Mouse (Mus musculus) heart, postnatal 0 days (tissue): Measurements from ENCODE around the gene Btbd7. TPM values are rescaled to one million over a fixed set of nuclear protein-coding genes. Genes with fewer than 3 reads are reported as not detected.

Source experiments
- ATAC-seq: fragments of 200-750 bp; cut with Nextera tagmentation; 2 replicates; pipeline ENCODE4 v1.8.0; 2017; ENCODE audit warnings: low read depth, moderate number of reproducible peaks, moderate library complexity; ENCODE audit not compliant: insufficient read depth
- DNase-seq: peaks from one replicate; pipeline ENCODE4 v3.0.0-alpha.2; 2016; ENCODE audit warnings: low spot score
- H3K27ac ChIP-seq: fragments of 300-500 bp; sonication (generic); 2 replicates; pipeline ENCODE4 v1.5.1; 2014; ENCODE audit warnings: low read depth, mild to moderate bottlenecking
- H3K27me3 ChIP-seq: fragments of 300-500 bp; sonication (generic); 2 replicates; pipeline ENCODE4 v1.6.1; 2014; ENCODE audit warnings: low read length, mixed read lengths; ENCODE audit not compliant: control insufficient read depth, insufficient read depth
- H3K36me3 ChIP-seq: fragments of 300-500 bp; sonication (generic); replicated peaks from 2 replicates; pipeline ENCODE4 v1.6.1; 2014; ENCODE audit warnings: low read length, mixed read lengths; ENCODE audit not compliant: control insufficient read depth, insufficient read depth
- H3K4me1 ChIP-seq: fragments of 300-500 bp; sonication (generic); 2 replicates; pipeline ENCODE4 v1.6.1; 2014; ENCODE audit warnings: antibody characterized with exemption; ENCODE audit not compliant: control insufficient read depth, insufficient read depth
- H3K4me2 ChIP-seq: fragments of 300-500 bp; sonication (generic); 2 replicates; pipeline ENCODE4 v1.6.1; 2014; ENCODE audit warnings: low read depth, mild to moderate bottlenecking, low read length, moderate library complexity
- H3K4me3 ChIP-seq: fragments of 300-500 bp; sonication (generic); 2 replicates; pipeline ENCODE4 v1.5.1; 2014; ENCODE audit warnings: low read depth, low read length
- H3K9ac ChIP-seq: fragments of 300-500 bp; sonication (generic); replicated peaks from 2 replicates; pipeline ENCODE4 v1.6.1; 2014; ENCODE audit warnings: low read depth, low read length, mixed read lengths
- H3K9me3 ChIP-seq: fragments of 300-500 bp; sonication (generic); replicated peaks from 2 replicates; pipeline ENCODE4 v1.6.1; 2016; ENCODE audit warnings: low read length; ENCODE audit not compliant: control insufficient read depth
- CTCF ChIP-seq: IDR thresholded peaks from 2 replicates; pipeline ENCODE4 v1.5.1; 2016; ENCODE audit warnings: antibody characterized with exemption, control low read depth, low read depth
- EP300 ChIP-seq: IDR thresholded peaks from 2 replicates; pipeline ENCODE4 v1.6.1; 2016; ENCODE audit warnings: antibody characterized with exemption, low read depth
- WGBS: fragments of 180-500 bp; shearing (Covaris S2); extraction: QIAGEN DNeasy Blood & Tissue Kit; methylation state at CpG from one replicate; pipeline ENCODE4 v1.1.7; 2014; 5-methylcytosine and 5-hydroxymethylcytosine counted together
- polyA plus RNA-seq: library from polyadenylated mRNA; unstranded; fragments of >200 nt; fragmentation: Nextera tagmentation; extraction: Ambion mirVana; gene quantifications from 2 replicates; pipeline ENCODE4 v1.2.1, GENCODE M21; 2015
- total RNA-seq: library from RNA; depleted of rRNA; stranded (reverse); fragments of >200 nt; gene quantifications from 2 replicates; pipeline ENCODE4 v1.2.3, GENCODE M21; 2014; ENCODE audit warnings: low replicate concordance

The Btbd7 gene
- total and polyA plus RNA-seq, 2 experiments from 2014 or later: 8.4 to 31.3 TPM

- no peak overlapping the region for H3K4me2 ChIP-seq
- H3K27me3 ChIP-seq: no peaks in the 10 kb centered on the region
- H3K4me3 ChIP-seq: no peak overlapping the region
- DNase-seq: no peak
- H3K27ac ChIP-seq: no peak overlapping the region
- whole genome bisulfite sequencing: 79% methylated on average over 1 of the region's 1 CpGs
- TF ChIP-seq EP300 (no peak), CTCF (no peak)
- H3K4me1 ChIP-seq: no peaks in the 10 kb centered on the region
- H3K9me3 ChIP-seq: no peaks in the 10 kb centered on the region
- H3K9ac ChIP-seq: no peak overlapping the region
- no peak for ATAC-seq
- H3K36me3 ChIP-seq: peaks cover 18% of the 10 kb centered on the region
Observed at GRCm38 (mm10) chr12:102814858-102815257, 63.4 kb downstream of the Btbd7 start.

GRCm38 (mm10) chr12:102799528-102799927 is 78.7 kb downstream of the Btbd7 start:
- no peak overlapping the region for H3K4me2 ChIP-seq
- peaks cover 16% of the 10 kb centered on the region; the same call in 1 of the 2 replicates for H3K36me3 ChIP-seq
- ATAC-seq: no peak
- WGBS: 95% methylated on average over 2 of the region's 2 CpGs
- H3K4me1 ChIP-seq: no peaks in the 10 kb centered on the region
- no peak overlapping the region for H3K27ac ChIP-seq
- H3K4me3 ChIP-seq: no peak overlapping the region
- H3K9ac ChIP-seq: no peak overlapping the region
- DNase-seq: no peak
- no peaks in the 10 kb centered on the region for H3K27me3 ChIP-seq
- H3K9me3 ChIP-seq: no peaks in the 10 kb centered on the region
- TF ChIP-seq CTCF: no peak
- no peak for TF ChIP-seq EP300

- no peak for ATAC-seq
- TF ChIP-seq EP300 (no peak), CTCF (no peak)
- WGBS: 89% methylated on average over 7 of the region's 7 CpGs
- no peak overlapping the region for H3K9ac ChIP-seq
- H3K4me2 ChIP-seq: no peak overlapping the region
- H3K27me3 ChIP-seq: no peaks in the 10 kb centered on the region
- DNase-seq: no peak
- H3K9me3 ChIP-seq: no peaks in the 10 kb centered on the region
- no peak overlapping the region for H3K4me3 ChIP-seq
- peaks cover 73% of the 10 kb centered on the region for H3K36me3 ChIP-seq
- no peak overlapping the region for H3K27ac ChIP-seq
- H3K4me1 ChIP-seq: no peaks in the 10 kb centered on the region
Observed at GRCm38 (mm10) chr12:102787927-102788326, 90.3 kb downstream of the Btbd7 start.

GRCm38 (mm10) chr12:102785593-102785985 is 92.7 kb downstream of the Btbd7 start:
- DNase-seq (no peak), ATAC-seq (no peak)
- peaks cover 66% of the 10 kb centered on the region for H3K36me3 ChIP-seq
- H3K4me1 ChIP-seq: no peaks in the 10 kb centered on the region
- WGBS: 83% methylated on average over 5 of the region's 5 CpGs
- H3K9me3 ChIP-seq: no peaks in the 10 kb centered on the region
- H3K4me3 ChIP-seq: no peak overlapping the region
- H3K27me3 ChIP-seq: no peaks in the 10 kb centered on the region
- no peak overlapping the region for H3K9ac ChIP-seq
- H3K4me2 ChIP-seq: no peak overlapping the region
- TF ChIP-seq CTCF: no peak
- TF ChIP-seq EP300: no peak
- no peak overlapping the region for H3K27ac ChIP-seq

GRCm38 (mm10) chr12:102784899-102785592 is 93.2 kb downstream of the Btbd7 start:
- Histone ChIP-seq H3K4me3 (no peak overlapping the region), H3K4me2 (no peak overlapping the region), H3K27ac (no peak overlapping the region), H3K36me3 (peaks cover 60% of the 10 kb centered on the region), H3K27me3 (no peaks in the 10 kb centered on the region), H3K4me1 (no peaks in the 10 kb centered on the region), H3K9ac (no peak overlapping the region), H3K9me3 (no peaks in the 10 kb centered on the region)
- no peak for TF ChIP-seq CTCF
- TF ChIP-seq EP300: no peak
- DNase-seq (no peak), ATAC-seq (no peak)
- 81% methylated on average over 19 of the region's 19 CpGs for WGBS

GRCm38 (mm10) chr12:102782841-102783240 is 95.4 kb downstream of the Btbd7 start:
- DNase-seq (no peak), ATAC-seq (no peak)
- Histone ChIP-seq H3K27me3 (no peaks in the 10 kb centered on the region), H3K9me3 (no peaks in the 10 kb centered on the region), H3K27ac (no peak overlapping the region), H3K9ac (no peak overlapping the region), H3K4me2 (no peak overlapping the region), H3K4me3 (no peak overlapping the region), H3K4me1 (no peaks in the 10 kb centered on the region; the same call in 1 of the 2 replicates), H3K36me3 (peaks cover 55% of the 10 kb centered on the region)
- WGBS: 90% methylated on average over 5 of the region's 5 CpGs
- TF ChIP-seq EP300: no peak
- TF ChIP-seq CTCF: no peak
